Mouse (Mus musculus): ENCODE data around the gene Epha2.

Epha2 gene

DNA sequence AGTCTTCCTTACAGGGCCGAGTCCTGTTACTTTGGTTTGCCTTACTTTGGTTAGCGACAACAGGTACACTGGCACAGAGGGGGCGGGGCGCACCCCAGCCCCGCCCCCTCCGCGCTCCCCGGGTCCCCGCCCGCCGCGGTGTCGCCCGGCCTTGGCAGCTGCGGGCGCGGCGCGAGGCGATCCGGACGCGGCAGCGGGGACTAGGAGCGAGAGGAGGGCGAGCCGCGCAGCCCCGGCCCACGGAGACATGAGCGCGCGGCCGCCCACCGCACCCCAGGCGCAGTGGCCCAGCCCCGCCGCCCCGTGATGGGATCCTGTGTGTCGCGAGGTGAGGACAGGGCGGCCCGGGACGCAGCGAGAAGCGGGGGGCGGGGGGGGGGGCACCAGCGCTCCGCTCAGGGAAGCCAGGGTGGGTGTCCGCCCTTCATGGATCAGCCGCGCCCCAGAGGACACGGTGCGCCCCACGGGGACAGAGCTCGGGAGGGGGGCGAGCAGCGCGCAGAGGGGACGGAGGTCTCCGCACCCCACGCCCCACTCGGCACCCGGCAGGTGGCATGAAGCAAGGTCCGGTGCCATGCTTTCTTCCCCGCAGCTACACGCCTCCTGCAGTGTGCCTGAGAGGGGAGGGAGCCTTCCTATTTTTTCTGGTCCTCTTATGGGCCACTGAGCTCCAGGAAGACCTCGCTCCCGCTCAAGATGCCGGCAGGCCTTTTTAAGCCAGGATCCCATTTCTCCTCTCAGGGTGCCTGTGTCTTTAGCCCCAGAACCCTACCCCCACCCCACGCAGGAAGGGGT, 67.2 kb downstream of the Epha2 start, which contains the start of gene Fam131c:
TSS of gene Fam131c (plus strand) at position 224 of the 795 bp plus-strand sequence.
- DNase-seq (ENCODE audit: low spot score in 2 of 2): no peak

DNA sequence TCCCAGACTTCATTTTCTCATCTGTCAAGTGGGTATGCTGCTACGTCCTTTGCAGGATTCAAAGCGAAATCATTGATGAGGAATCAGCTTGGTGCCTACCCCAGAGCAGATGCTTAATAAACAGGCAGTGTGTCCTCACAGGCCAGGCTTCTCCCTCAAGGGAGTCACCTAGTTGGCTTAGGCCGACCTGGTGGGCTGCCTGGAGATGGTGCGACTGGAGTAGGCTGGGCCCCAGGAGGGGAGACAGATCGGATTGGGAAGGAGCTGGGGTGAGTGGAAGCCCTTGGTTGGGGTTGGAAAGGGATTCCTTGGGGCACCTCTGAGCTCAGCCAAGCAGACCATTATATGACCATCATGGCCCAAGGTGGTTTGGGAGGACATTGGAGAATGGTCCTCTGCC, 71.4 kb downstream of the Epha2 start:
- no peak for DNase-seq (ENCODE audit: low spot score in 2 of 2)

Measured in cerebellum, postnatal 4 days (tissue).